Mouse (Mus musculus): Measurements from ENCODE around the gene Sema6d. TPM values are rescaled to one million over a fixed set of nuclear protein-coding genes. Genes with fewer than 3 reads are reported as not detected.

Sema6d gene
- polyA plus RNA-seq, 2 experiments = 2.2 to 3.2 TPM

DNA sequence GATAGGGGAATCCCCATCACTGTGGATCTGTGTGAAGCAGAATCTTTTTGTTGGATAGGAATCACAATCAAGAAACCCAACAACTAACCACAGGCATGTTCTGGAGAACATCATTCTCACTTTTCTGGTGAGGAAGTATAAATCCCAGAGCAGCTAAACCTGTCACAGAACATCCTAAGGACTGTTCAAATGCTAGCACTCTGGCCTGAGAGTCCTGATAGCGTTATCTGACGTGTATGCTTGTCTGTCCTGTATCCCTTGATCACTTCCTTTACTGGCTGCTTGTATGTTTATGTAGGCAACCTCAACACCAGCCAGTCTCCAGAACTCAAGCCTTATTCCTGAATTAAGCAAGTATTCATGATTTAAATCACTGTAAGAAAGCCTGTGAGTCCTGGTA is 281.6 kb downstream of the Sema6d start:
- Histone ChIP-seq H3K4me1 (replicated peaks; ENCODE audit: control insufficient read depth in 2 of 2, insufficient read depth in 2 of 2, low read length in 1 of 2) (no peaks in the 10 kb centered on the region), H3K9ac (replicated peaks) (no peak overlapping the region), H3K9me3 (ENCODE audit: control insufficient read depth, low read length) (no peaks in the 10 kb centered on the region), H3K27ac (no peak overlapping the region), H3K4me2 (ENCODE audit: low read depth) (no peak overlapping the region), H3K4me3 (ENCODE audit: insufficient read depth in 1 of 2, low read depth in 2 of 2, low read length in 2 of 2) (no peak overlapping the region), H3K27me3 (ENCODE audit: control insufficient read depth, insufficient read depth, low read length) (no peaks in the 10 kb centered on the region), H3K36me3 (replicated peaks; ENCODE audit: control insufficient read depth, insufficient read depth, low read depth) (no peaks in the 10 kb centered on the region)
- no peak for TF ChIP-seq CTCF (IDR thresholded peaks at IDR 0.05; ENCODE audit: low read depth)
- no peak for TF ChIP-seq EP300 (IDR thresholded peaks at IDR 0.05; ENCODE audit: low read depth)
- DNase-seq (ENCODE audit: low read depth in 3 of 3, low spot score in 3 of 3) (no peak), ATAC-seq (ENCODE audit: insufficient read depth) (no peak)
- 23% methylated on average over 2 of the region's 2 CpGs for WGBS (ENCODE audit: insufficient replicate concordance)

DNA sequence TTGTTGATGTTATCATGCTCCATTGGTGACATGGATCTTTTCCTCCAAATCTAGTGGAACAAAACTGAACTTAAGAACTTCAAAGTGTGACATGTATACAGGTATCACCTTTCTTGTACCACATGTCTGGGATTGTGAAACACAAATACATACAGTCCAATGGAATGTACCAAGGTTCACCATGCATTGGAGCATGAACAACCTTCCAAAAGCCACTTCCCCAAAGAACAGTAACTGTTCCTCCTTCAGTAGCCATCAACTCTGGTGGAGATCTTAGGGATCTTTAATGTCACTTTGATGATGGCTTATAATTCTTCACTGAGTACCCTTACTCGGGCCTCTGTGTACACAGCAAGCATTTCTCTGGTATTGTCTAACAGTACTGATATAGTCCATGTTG is 295.3 kb downstream of the Sema6d start:
- WGBS (ENCODE audit: insufficient replicate concordance) = 45% methylated on average over 1 of the region's 1 CpGs
- no peak for ATAC-seq (ENCODE audit: insufficient read depth)

DNA sequence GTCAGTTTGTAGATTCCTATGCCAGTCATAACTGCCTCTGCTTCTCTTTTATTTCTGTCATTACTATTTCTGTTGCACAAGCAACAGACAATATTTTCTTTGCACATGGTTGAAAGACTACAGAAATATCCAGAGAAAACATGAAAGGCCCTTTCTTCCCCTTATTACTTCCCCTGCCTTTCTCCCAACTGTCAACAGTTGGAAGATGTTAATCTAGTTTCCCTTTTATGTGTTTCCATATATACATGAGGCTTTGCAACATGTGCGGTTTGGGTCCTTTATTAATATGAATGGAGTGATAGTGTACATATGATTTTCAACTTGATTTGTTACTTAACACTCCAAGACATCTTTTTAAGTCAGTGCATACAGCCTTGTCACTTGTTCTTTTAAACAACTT is 296.0 kb downstream of the Sema6d start:
- TF ChIP-seq CTCF (IDR thresholded peaks at IDR 0.05; ENCODE audit: low read depth) = no peak
- no peak for TF ChIP-seq EP300 (IDR thresholded peaks at IDR 0.05; ENCODE audit: low read depth)
- H3K4me1 ChIP-seq (replicated peaks; ENCODE audit: control insufficient read depth in 2 of 2, insufficient read depth in 2 of 2, low read length in 1 of 2) = no peaks in the 10 kb centered on the region
- no peak for DNase-seq (ENCODE audit: low read depth in 3 of 3, low spot score in 3 of 3)
- WGBS (ENCODE audit: insufficient replicate concordance) = 29% methylated on average over 1 of the region's 1 CpGs
- H3K27me3 ChIP-seq (ENCODE audit: control insufficient read depth, insufficient read depth, low read length) = no peaks in the 10 kb centered on the region
- no peak overlapping the region for H3K4me2 ChIP-seq (ENCODE audit: low read depth)
- no peak overlapping the region for H3K4me3 ChIP-seq (ENCODE audit: insufficient read depth in 1 of 2, low read depth in 2 of 2, low read length in 2 of 2)
- no peak overlapping the region for H3K9ac ChIP-seq (replicated peaks)
- no peaks in the 10 kb centered on the region for H3K9me3 ChIP-seq (ENCODE audit: control insufficient read depth, low read length)
- no peak for ATAC-seq (ENCODE audit: insufficient read depth)
- no peak overlapping the region for H3K27ac ChIP-seq
- no peaks in the 10 kb centered on the region for H3K36me3 ChIP-seq (replicated peaks; ENCODE audit: control insufficient read depth, insufficient read depth, low read depth)

More for the DNA sequence above, 295.3 kb downstream of the Sema6d start:
- Histone ChIP-seq H3K4me2 (ENCODE audit: low read depth) (no peak overlapping the region), H3K9ac (replicated peaks) (no peak overlapping the region), H3K4me3 (ENCODE audit: insufficient read depth in 1 of 2, low read depth in 2 of 2, low read length in 2 of 2) (no peak overlapping the region), H3K27ac (no peak overlapping the region), H3K9me3 (ENCODE audit: control insufficient read depth, low read length) (no peaks in the 10 kb centered on the region), H3K4me1 (replicated peaks; ENCODE audit: control insufficient read depth in 2 of 2, insufficient read depth in 2 of 2, low read length in 1 of 2) (no peaks in the 10 kb centered on the region), H3K27me3 (ENCODE audit: control insufficient read depth, insufficient read depth, low read length) (no peaks in the 10 kb centered on the region), H3K36me3 (replicated peaks; ENCODE audit: control insufficient read depth, insufficient read depth, low read depth) (no peaks in the 10 kb centered on the region)
- TF ChIP-seq CTCF (IDR thresholded peaks at IDR 0.05; ENCODE audit: low read depth) = no peak
- TF ChIP-seq EP300 (IDR thresholded peaks at IDR 0.05; ENCODE audit: low read depth) = no peak
- DNase-seq (ENCODE audit: low read depth in 3 of 3, low spot score in 3 of 3) = no peak

DNA sequence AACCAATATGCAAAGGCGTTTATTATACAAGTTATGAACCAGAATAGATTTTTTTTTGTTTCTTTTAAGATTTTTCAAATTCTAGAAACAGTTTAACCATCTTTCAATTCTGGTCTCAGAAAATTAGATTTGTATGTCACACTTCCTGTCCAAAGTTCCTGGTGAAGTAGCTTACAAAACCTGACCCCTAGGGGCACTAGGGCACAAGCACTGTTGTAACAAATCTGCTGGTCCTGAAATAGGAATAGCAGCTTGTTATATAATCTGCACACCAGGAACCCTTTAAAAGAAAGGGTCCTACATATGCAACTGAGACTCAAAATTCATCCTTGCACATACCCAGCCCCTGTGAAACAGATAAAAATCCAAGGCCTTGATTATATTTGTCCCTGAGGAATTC is 298.5 kb downstream of the Sema6d start:
- no peak for DNase-seq (ENCODE audit: low read depth in 3 of 3, low spot score in 3 of 3)
- 57% methylated on average over 1 of the region's 1 CpGs for WGBS (ENCODE audit: insufficient replicate concordance)
- H3K4me1 ChIP-seq (replicated peaks; ENCODE audit: control insufficient read depth in 2 of 2, insufficient read depth in 2 of 2, low read length in 1 of 2) = no peaks in the 10 kb centered on the region
- ATAC-seq (ENCODE audit: insufficient read depth) = no peak
- no peak overlapping the region for H3K9ac ChIP-seq (replicated peaks)
- no peaks in the 10 kb centered on the region for H3K36me3 ChIP-seq (replicated peaks; ENCODE audit: control insufficient read depth, insufficient read depth, low read depth)
- H3K9me3 ChIP-seq (ENCODE audit: control insufficient read depth, low read length) = no peaks in the 10 kb centered on the region
- no peak overlapping the region for H3K4me2 ChIP-seq (ENCODE audit: low read depth)
- TF ChIP-seq EP300 (IDR thresholded peaks at IDR 0.05; ENCODE audit: low read depth) (no peak), CTCF (IDR thresholded peaks at IDR 0.05; ENCODE audit: low read depth) (no peak; the same call in 1 of the 2 replicates)
- H3K27ac ChIP-seq = no peak overlapping the region
- no peaks in the 10 kb centered on the region for H3K27me3 ChIP-seq (ENCODE audit: control insufficient read depth, insufficient read depth, low read length)
- no peak overlapping the region for H3K4me3 ChIP-seq (ENCODE audit: insufficient read depth in 1 of 2, low read depth in 2 of 2, low read length in 2 of 2)

DNA sequence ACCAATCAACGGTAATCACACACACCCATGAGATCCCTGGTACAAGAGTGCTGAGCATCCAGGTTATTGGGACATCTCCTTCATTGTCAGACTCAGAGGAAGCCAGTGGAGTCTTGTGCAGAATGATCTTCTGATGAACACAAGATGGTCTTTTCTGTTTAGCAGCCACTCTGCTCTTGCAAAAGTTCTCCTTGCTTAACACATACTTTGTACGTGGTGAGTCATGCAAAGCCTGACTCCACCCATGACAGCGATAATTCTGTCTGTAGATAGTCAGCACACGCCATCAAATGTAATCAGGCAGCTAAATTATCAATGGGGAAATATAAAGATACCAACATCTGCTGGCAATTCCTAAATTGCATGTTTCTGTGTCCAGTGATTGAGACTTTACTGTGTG is 307.0 kb downstream of the Sema6d start:
- ATAC-seq (ENCODE audit: insufficient read depth) (no peak), DNase-seq (ENCODE audit: low read depth in 3 of 3, low spot score in 3 of 3) (no peak)
- H3K9ac ChIP-seq (replicated peaks) = no peak overlapping the region
- H3K9me3 ChIP-seq (ENCODE audit: control insufficient read depth, low read length) = no peaks in the 10 kb centered on the region
- H3K4me3 ChIP-seq (ENCODE audit: insufficient read depth in 1 of 2, low read depth in 2 of 2, low read length in 2 of 2) = no peak overlapping the region
- H3K4me2 ChIP-seq (ENCODE audit: low read depth) = no peak overlapping the region
- no peaks in the 10 kb centered on the region for H3K27me3 ChIP-seq (ENCODE audit: control insufficient read depth, insufficient read depth, low read length)
- H3K36me3 ChIP-seq (replicated peaks; ENCODE audit: control insufficient read depth, insufficient read depth, low read depth) = no peaks in the 10 kb centered on the region
- no peak overlapping the region for H3K27ac ChIP-seq
- H3K4me1 ChIP-seq (replicated peaks; ENCODE audit: control insufficient read depth in 2 of 2, insufficient read depth in 2 of 2, low read length in 1 of 2) = no peaks in the 10 kb centered on the region
- no peak for TF ChIP-seq EP300 (IDR thresholded peaks at IDR 0.05; ENCODE audit: low read depth)
- TF ChIP-seq CTCF (IDR thresholded peaks at IDR 0.05; ENCODE audit: low read depth) = no peak
- WGBS (ENCODE audit: insufficient replicate concordance) = 62% methylated on average over 4 of the region's 4 CpGs
